9 mouse cellular contexts compared by ENCODE assay signal in the genomic region with DNA sequence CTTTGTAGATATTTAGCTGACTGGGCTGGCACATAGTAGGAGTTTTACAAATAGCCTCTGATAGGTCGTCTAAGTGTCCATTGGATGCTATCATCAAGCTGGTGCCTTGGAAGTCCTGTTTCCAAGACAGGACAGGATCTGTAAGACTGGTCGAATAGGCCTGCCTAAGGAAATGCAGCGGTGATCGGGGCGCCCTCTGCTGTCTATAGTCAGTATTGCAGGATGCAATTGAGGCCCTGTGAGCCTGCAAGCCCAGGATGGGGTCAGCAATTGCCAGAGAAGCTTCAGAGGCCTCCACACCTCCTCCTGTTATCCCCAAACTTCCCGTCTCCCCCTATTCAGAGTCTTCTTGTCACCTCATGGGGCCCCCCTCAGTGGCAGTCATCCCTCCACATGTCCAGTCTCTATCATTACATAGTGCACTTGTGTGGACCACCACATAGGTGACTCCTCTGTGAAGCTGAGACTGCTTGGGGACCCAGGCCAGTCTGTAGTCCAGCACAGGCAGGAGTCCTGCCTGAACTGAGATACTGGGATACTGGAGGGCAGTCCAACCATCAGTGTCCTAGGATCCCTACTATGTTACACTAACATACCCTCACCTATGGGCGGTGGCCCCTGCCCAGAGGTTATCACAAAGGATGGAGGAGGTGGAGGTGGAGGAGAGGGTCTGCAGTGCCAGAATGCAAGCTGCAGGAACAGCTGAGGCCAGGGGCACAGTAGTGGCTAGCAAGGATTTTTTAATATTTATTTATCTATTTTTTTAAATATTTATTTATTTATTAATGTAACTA. TPM values are rescaled to one million over a fixed set of nuclear protein-coding genes. Genes with fewer than 3 reads are reported as not detected.
DNase-seq lines count a peak whose midpoint lies in the region; ATAC-seq lines count a peak whose summit lies in the region.
"Had no signal": no experiment of that assay in that cellular context is flagged by ENCODE, and none has a peak within 500 bp of the region (broad histone marks: within the 10 kb centered on the region; RNA-seq: fewer than 3 reads in every experiment).

No protein-coding gene starts in this region.

- no peak overlapping the region for H3K4me3 ChIP-seq in hindbrain, embryonic 11.5 days (ENCODE audit: low read depth, low read length)
- H3K4me3 ChIP-seq in hindbrain, embryonic 12.5 days: no peak overlapping the region
- no peak overlapping the region for H3K4me3 ChIP-seq in forebrain, embryonic 14.5 days (ENCODE audit: low read depth, low read length)
- no peak overlapping the region for H3K4me3 ChIP-seq in kidney, embryonic 16.5 days (ENCODE audit: low read length)
- no peak overlapping the region for H3K4me3 ChIP-seq in liver, embryonic 11.5 days (ENCODE audit: low read depth, low read length)
- H3K4me3 ChIP-seq: midbrain, embryonic 12.5 days had no signal

- no peaks in the 10 kb centered on the region for H3K9me3 ChIP-seq in hindbrain, embryonic 11.5 days (ENCODE audit: control insufficient read depth, low read length)
- H3K9me3 ChIP-seq in hindbrain, embryonic 12.5 days (replicated peaks): no peaks in the 10 kb centered on the region
- H3K9me3 ChIP-seq in forebrain, embryonic 14.5 days (replicated peaks; ENCODE audit: control insufficient read depth, low read length): no peaks in the 10 kb centered on the region
- H3K9me3 ChIP-seq in kidney, embryonic 16.5 days (ENCODE audit: low read length): no peaks in the 10 kb centered on the region
- no peaks in the 10 kb centered on the region for H3K9me3 ChIP-seq in liver, embryonic 11.5 days (ENCODE audit: control insufficient read depth, low read length)
- H3K9me3 ChIP-seq: midbrain, embryonic 12.5 days had no signal

- no peak overlapping the region for H3K4me2 ChIP-seq in hindbrain, embryonic 11.5 days (replicated peaks; ENCODE audit: low read depth, low read length)
- H3K4me2 ChIP-seq in hindbrain, embryonic 12.5 days (replicated peaks): no peak overlapping the region
- H3K4me2 ChIP-seq in forebrain, embryonic 14.5 days (ENCODE audit: low read length): no peak overlapping the region
- H3K4me2 ChIP-seq in kidney, embryonic 16.5 days (replicated peaks; ENCODE audit: low read depth, low read length): no peak overlapping the region
- no peak overlapping the region for H3K4me2 ChIP-seq in liver, embryonic 11.5 days
- H3K4me2 ChIP-seq: midbrain, embryonic 12.5 days had no signal

- WGBS in hindbrain, embryonic 11.5 days: 24% methylated on average over 7 of the region's 7 CpGs
- WGBS in hindbrain, embryonic 12.5 days: 21% methylated on average over 7 of the region's 7 CpGs
- 18% methylated on average over 7 of the region's 7 CpGs for WGBS in forebrain, embryonic 14.5 days
- WGBS in kidney, embryonic 16.5 days: 23% methylated on average over 7 of the region's 7 CpGs
- WGBS in liver, embryonic 11.5 days: 23% methylated on average over 7 of the region's 7 CpGs

- no peak overlapping the region for H3K27ac ChIP-seq in hindbrain, embryonic 11.5 days (ENCODE audit: low read depth, low read length)
- H3K27ac ChIP-seq in hindbrain, embryonic 12.5 days: no peak overlapping the region
- no peak overlapping the region for H3K27ac ChIP-seq in forebrain, embryonic 14.5 days (ENCODE audit: low read depth, low read length)
- no peak overlapping the region for H3K27ac ChIP-seq in kidney, embryonic 16.5 days (ENCODE audit: low read length)
- H3K27ac ChIP-seq in liver, embryonic 11.5 days (ENCODE audit: low read depth, low read length): no peak overlapping the region
- H3K27ac ChIP-seq: midbrain, embryonic 12.5 days had no signal

- 0 out of 2 replicates have a peak, but pooled peaks have one; percentile 37 for ATAC-seq in hindbrain, embryonic 11.5 days (ENCODE audit: low FRiP score)
- ATAC-seq in hindbrain, embryonic 12.5 days (ENCODE audit: low FRiP score): no peak
- no peak for ATAC-seq in forebrain, embryonic 14.5 days
- ATAC-seq in kidney, embryonic 16.5 days (ENCODE audit: low FRiP score, low TSS enrichment): 0 out of 2 replicates have a peak, but pooled peaks have one; percentile 5
- no peak for ATAC-seq in liver, embryonic 11.5 days (replicated peaks; ENCODE audit: low FRiP score)

- H3K9ac ChIP-seq in hindbrain, embryonic 11.5 days (ENCODE audit: low read depth, low read length): no peak overlapping the region
- no peak overlapping the region for H3K9ac ChIP-seq in hindbrain, embryonic 12.5 days
- H3K9ac ChIP-seq in forebrain, embryonic 14.5 days (ENCODE audit: low read length): no peak overlapping the region
- no peak overlapping the region for H3K9ac ChIP-seq in kidney, embryonic 16.5 days (replicated peaks; ENCODE audit: low read length)
- H3K9ac ChIP-seq in liver, embryonic 11.5 days (ENCODE audit: low read depth, low read length): no peak overlapping the region
- H3K9ac ChIP-seq: midbrain, embryonic 12.5 days had no signal

- peak; percentile 85 for DNase-seq in hindbrain, embryonic 11.5 days (ENCODE audit: low spot score)
- peak; percentile 74 for DNase-seq in c-Kit-positive CD71-negative TER-119-negative erythroid progenitor cells, embryonic 14.5 days (ENCODE audit: low read depth)
- peak; percentile 62 for DNase-seq in forebrain, embryonic 14.5 days (ENCODE audit: low spot score)
- DNase-seq in liver, embryonic 11.5 days (ENCODE audit: low spot score): peak; percentile 74
- peak; percentile 71 for DNase-seq in ovary, postnatal 10 days (ENCODE audit: low spot score)
- DNase-seq in thymus, postnatal 10 days (ENCODE audit: low spot score in 2 of 2): peak; percentile 76 to 90

- H3K4me1 ChIP-seq in hindbrain, embryonic 11.5 days (replicated peaks; ENCODE audit: control insufficient read depth, insufficient read depth, low read length): 0 out of 2 replicates have a peak, but pooled peaks cover 2% of the 10 kb centered on the region
- no peaks in the 10 kb centered on the region for H3K4me1 ChIP-seq in hindbrain, embryonic 12.5 days
- no peaks in the 10 kb centered on the region for H3K4me1 ChIP-seq in forebrain, embryonic 14.5 days (ENCODE audit: control insufficient read depth, insufficient read depth, low read length)
- peaks cover 28% of the 10 kb centered on the region for H3K4me1 ChIP-seq in kidney, embryonic 16.5 days (ENCODE audit: insufficient read depth, low read length)
- H3K4me1 ChIP-seq in liver, embryonic 11.5 days (replicated peaks; ENCODE audit: control insufficient read depth, insufficient read depth, low read length): peaks cover 24% of the 10 kb centered on the region
- H3K4me1 ChIP-seq: midbrain, embryonic 12.5 days had no signal

- no peaks in the 10 kb centered on the region for H3K27me3 ChIP-seq in hindbrain, embryonic 11.5 days (ENCODE audit: control insufficient read depth, insufficient read depth, low read length)
- no peaks in the 10 kb centered on the region for H3K27me3 ChIP-seq in hindbrain, embryonic 12.5 days
- H3K27me3 ChIP-seq in forebrain, embryonic 14.5 days (replicated peaks; ENCODE audit: control insufficient read depth, insufficient read depth, low read length): no peaks in the 10 kb centered on the region
- no peaks in the 10 kb centered on the region for H3K27me3 ChIP-seq in kidney, embryonic 16.5 days (ENCODE audit: insufficient read depth, low read length)
- H3K27me3 ChIP-seq in liver, embryonic 11.5 days (replicated peaks; ENCODE audit: control insufficient read depth, insufficient read depth, low read length): no peaks in the 10 kb centered on the region
- H3K27me3 ChIP-seq: midbrain, embryonic 12.5 days had no signal

- H3K36me3 ChIP-seq in hindbrain, embryonic 11.5 days (ENCODE audit: control insufficient read depth, insufficient read depth, low read length): no peaks in the 10 kb centered on the region
- no peaks in the 10 kb centered on the region for H3K36me3 ChIP-seq in hindbrain, embryonic 12.5 days
- no peaks in the 10 kb centered on the region for H3K36me3 ChIP-seq in forebrain, embryonic 14.5 days (ENCODE audit: control insufficient read depth, insufficient read depth, low read length)
- H3K36me3 ChIP-seq in kidney, embryonic 16.5 days (ENCODE audit: insufficient read depth, low read length): no peaks in the 10 kb centered on the region
- no peaks in the 10 kb centered on the region for H3K36me3 ChIP-seq in liver, embryonic 11.5 days (ENCODE audit: control insufficient read depth, insufficient read depth, low read length)
- H3K36me3 ChIP-seq: midbrain, embryonic 12.5 days had no signal

RNA-seq across cellular contexts. Expression of gene Neurl3, which starts 3.0 kb away (rescaled TPM):
- polyA plus RNA-seq in hindbrain, embryonic 11.5 days (2014; fragmentation: Nextera tagmentation; extraction: Ambion mirVana): 0.32 and 1.3 TPM in 2 replicates
- polyA plus RNA-seq in hindbrain, embryonic 12.5 days (2016; fragmentation: Nextera tagmentation; extraction: Ambion mirVana): 0.52 and 0.77 TPM in 2 replicates
- polyA plus RNA-seq in forebrain, embryonic 14.5 days (2014; fragmentation: Nextera tagmentation; extraction: Ambion mirVana): 0.32 and 0.51 TPM in 2 replicates
- 18.4 TPM in 2 replicates for polyA plus RNA-seq in kidney, embryonic 16.5 days (2015; fragmentation: Nextera tagmentation; extraction: Ambion mirVana)
- polyA plus RNA-seq in liver, embryonic 11.5 days (2014; fragmentation: Nextera tagmentation; extraction: Ambion mirVana): 4.5 and 4.6 TPM in 2 replicates

RNA-seq across cellular contexts. Expression of gene Arid5a, which starts 30.1 kb away (rescaled TPM):
- 1.9 and 2.7 TPM in 2 replicates for polyA plus RNA-seq in hindbrain, embryonic 11.5 days (2014; fragmentation: Nextera tagmentation; extraction: Ambion mirVana)
- polyA plus RNA-seq in hindbrain, embryonic 12.5 days (2016; fragmentation: Nextera tagmentation; extraction: Ambion mirVana): 3.6 and 3.8 TPM in 2 replicates
- polyA plus RNA-seq in forebrain, embryonic 14.5 days (2014; fragmentation: Nextera tagmentation; extraction: Ambion mirVana): 1.8 and 2.0 TPM in 2 replicates
- 6.5 and 7.9 TPM in 2 replicates for polyA plus RNA-seq in kidney, embryonic 16.5 days (2015; fragmentation: Nextera tagmentation; extraction: Ambion mirVana)
- polyA plus RNA-seq in liver, embryonic 11.5 days (2014; fragmentation: Nextera tagmentation; extraction: Ambion mirVana): 2.4 and 3.9 TPM in 2 replicates

RNA-seq across cellular contexts. Expression of gene Uggt1, which starts 32.9 kb away (rescaled TPM):
- polyA plus RNA-seq in hindbrain, embryonic 11.5 days (2014; fragmentation: Nextera tagmentation; extraction: Ambion mirVana): 76.3 and 97.6 TPM in 2 replicates
- 60.2 and 61.0 TPM in 2 replicates for polyA plus RNA-seq in hindbrain, embryonic 12.5 days (2016; fragmentation: Nextera tagmentation; extraction: Ambion mirVana)
- polyA plus RNA-seq in forebrain, embryonic 14.5 days (2014; fragmentation: Nextera tagmentation; extraction: Ambion mirVana): 66.8 and 75.9 TPM in 2 replicates
- polyA plus RNA-seq in kidney, embryonic 16.5 days (2015; fragmentation: Nextera tagmentation; extraction: Ambion mirVana): 61.3 and 69.0 TPM in 2 replicates
- 54.4 and 55.8 TPM in 2 replicates for polyA plus RNA-seq in liver, embryonic 11.5 days (2014; fragmentation: Nextera tagmentation; extraction: Ambion mirVana)

Comparison
In these comparisons a context has a peak if more than half of its experiments do, and no peak if none do; other contexts are left out.
1. ATAC-seq: peak in hindbrain, embryonic 11.5 days (single experiment) and kidney, embryonic 16.5 days (single experiment); none in hindbrain, embryonic 12.5 days (single experiment), forebrain, embryonic 14.5 days (single experiment) and liver, embryonic 11.5 days (single experiment).
2. Peak in every context shown above with its lines, with median percentiles within 50 percentile points of each other: DNase-seq.